Mouse (Mus musculus) frontal cortex, postnatal 25 days (tissue): ENCODE measurements around the gene Eya2.
"Not testable (repeated sequence)": the region's sequence is repeated elsewhere in the genome, so short reads cannot be mapped to it uniquely, and the experiment has no call there.

Source experiments
- DNase-seq, 2 experiments: peaks; one replicate each; pipeline ENCODE4 v3.0.0; 2022; ENCODE audit warnings: low spot score in 2 of 2

The Eya2 gene

GRCm38 (mm10) chr2:165769375-165769948 lies 174.6 kb downstream of the Eya2 start:
- DNase-seq, result no peak

GRCm38 (mm10) chr2:165778927-165779326 lies 184.1 kb downstream of the Eya2 start:
- peak; percentile 66 to 71 for DNase-seq

GRCm38 (mm10) chr2:165782324-165782723 lies 187.5 kb downstream of the Eya2 start:
- peak; percentile 77 to 79 for DNase-seq

- DNase-seq, result no peak
These were observed 190.6 kb downstream of the Eya2 start for GRCm38 (mm10) chr2:165785312-165786036.

GRCm38 (mm10) chr2:165786467-165786866 lies 191.6 kb downstream of the Eya2 start:
- DNase-seq, result no peak

- DNase-seq, result peak; percentile 29 to 54
These were observed 193.2 kb downstream of the Eya2 start for GRCm38 (mm10) chr2:165788005-165788404.

GRCm38 (mm10) chr2:165788796-165789195 lies 194.0 kb downstream of the Eya2 start:
- DNase-seq, result no peak

- no peak for DNase-seq
These were observed 194.8 kb downstream of the Eya2 start for GRCm38 (mm10) chr2:165789667-165790066.

- DNase-seq, result no peak
These were observed 196.2 kb downstream of the Eya2 start for GRCm38 (mm10) chr2:165791026-165791425.

- DNase-seq, result peak in 1 of 2 experiments; percentile 53
These were observed 196.8 kb downstream of the Eya2 start for GRCm38 (mm10) chr2:165791657-165792056.

GRCm38 (mm10) chr2:165792431-165793282 lies 197.8 kb downstream of the Eya2 start:
- DNase-seq, result no peak

GRCm38 (mm10) chr2:165793283-165793638 lies 198.4 kb downstream of the Eya2 start:
- DNase-seq, result no peak

GRCm38 (mm10) chr2:165797876-165798275 lies 203.0 kb downstream of the Eya2 start:
- DNase-seq, result no peak

- not testable (repeated sequence) for DNase-seq
These were observed 205.3 kb downstream of the Eya2 start for GRCm38 (mm10) chr2:165800174-165800573.

- DNase-seq, result no peak
These were observed 213.5 kb downstream of the Eya2 start for GRCm38 (mm10) chr2:165808179-165808975.

- DNase-seq, result no peak
These were observed 214.3 kb downstream of the Eya2 start for GRCm38 (mm10) chr2:165809091-165809490.

- no peak for DNase-seq
These were observed 215.2 kb downstream of the Eya2 start for GRCm38 (mm10) chr2:165809901-165810477.

- DNase-seq, result peak in 1 of 2 experiments; percentile 49
These were observed 216.7 kb downstream of the Eya2 start for GRCm38 (mm10) chr2:165811536-165811935.

- no peak for DNase-seq
These were observed 218.1 kb downstream of the Eya2 start for GRCm38 (mm10) chr2:165812889-165813288.

GRCm38 (mm10) chr2:165815103-165815880 lies 220.5 kb downstream of the Eya2 start:
- no peak for DNase-seq

GRCm38 (mm10) chr2:165817437-165817836 lies 222.6 kb downstream of the Eya2 start:
- no peak for DNase-seq
